Mouse (Mus musculus) G1E-ER4 (cell line): ENCODE results near the gene Tmcc3. TPM values are rescaled to one million over a fixed set of nuclear protein-coding genes. Genes with fewer than 3 reads are reported as not detected.
A peak's percentile ranks its signal among the peaks of the same experiment; 100 is the strongest.

Experiments
- GATA1 ChIP-seq: IDR thresholded peaks from one replicate; pipeline ENCODE4 v1.8.0; 2012; ENCODE audit warnings: low read length, inconsistent platforms
- polyA plus RNA-seq: library from polyadenylated mRNA; stranded (reverse); fragments of >175 nt; gene quantifications from 2 replicates; pipeline ENCODE4 v1.2.3, GENCODE M21; 2012

Gene Tmcc3
- polyA plus RNA-seq, 1 experiment, result 7.3 TPM

DNA sequence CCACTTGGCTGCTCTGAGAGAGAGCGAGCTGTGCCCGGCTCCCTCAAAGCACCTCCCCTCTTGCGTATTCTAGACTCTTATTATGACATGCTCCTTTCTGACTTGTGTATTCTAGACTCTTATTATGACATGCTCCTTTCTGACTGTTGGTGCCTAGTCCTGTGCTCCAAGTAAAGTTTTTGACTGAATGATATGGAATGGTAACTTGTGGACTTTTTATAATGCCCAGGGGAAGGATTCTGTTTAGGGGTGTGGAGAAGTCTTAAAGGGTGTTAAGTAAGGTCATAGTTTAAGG, 209.3 kb downstream of the Tmcc3 start:
- no peak for TF ChIP-seq GATA1

DNA sequence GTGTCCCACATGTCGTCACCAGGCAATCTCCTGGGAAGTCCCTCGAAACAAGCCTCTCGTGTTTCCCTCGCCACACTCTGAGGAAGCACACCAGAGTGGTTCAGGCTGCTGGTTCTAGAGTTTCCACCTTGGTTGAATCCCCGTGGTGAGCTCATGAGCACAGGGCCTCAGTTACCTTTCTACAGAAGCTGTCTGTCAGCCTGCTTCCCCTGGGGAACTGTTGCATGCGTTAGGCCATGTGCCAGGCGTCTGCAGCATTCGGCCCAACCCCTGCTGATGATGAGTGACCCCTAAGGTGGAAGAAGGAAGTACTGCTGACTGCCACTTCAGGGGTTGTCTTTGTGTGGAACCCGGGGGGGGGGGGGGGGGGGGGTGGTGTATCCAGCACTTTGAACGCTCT, 210.0 kb downstream of the Tmcc3 start:
- no peak for TF ChIP-seq GATA1

DNA sequence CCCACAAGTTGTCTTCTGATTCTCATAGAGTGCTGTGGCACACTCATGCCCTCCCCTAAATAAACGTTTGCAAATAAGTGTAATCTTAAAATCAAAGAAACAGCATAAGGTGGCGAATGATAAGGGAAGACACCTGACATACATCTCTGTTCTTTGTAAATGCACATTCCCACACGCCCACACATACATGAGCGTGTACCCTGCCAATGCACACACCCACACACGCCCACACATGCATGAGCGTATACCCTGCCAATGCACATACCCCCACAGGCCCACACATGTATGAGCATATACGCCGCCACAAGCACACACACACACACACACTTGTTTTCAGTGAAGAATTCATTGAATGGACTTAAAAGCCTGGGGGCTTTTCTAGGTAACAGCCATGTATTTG, 211.5 kb downstream of the Tmcc3 start:
- TF ChIP-seq GATA1, result no peak

DNA sequence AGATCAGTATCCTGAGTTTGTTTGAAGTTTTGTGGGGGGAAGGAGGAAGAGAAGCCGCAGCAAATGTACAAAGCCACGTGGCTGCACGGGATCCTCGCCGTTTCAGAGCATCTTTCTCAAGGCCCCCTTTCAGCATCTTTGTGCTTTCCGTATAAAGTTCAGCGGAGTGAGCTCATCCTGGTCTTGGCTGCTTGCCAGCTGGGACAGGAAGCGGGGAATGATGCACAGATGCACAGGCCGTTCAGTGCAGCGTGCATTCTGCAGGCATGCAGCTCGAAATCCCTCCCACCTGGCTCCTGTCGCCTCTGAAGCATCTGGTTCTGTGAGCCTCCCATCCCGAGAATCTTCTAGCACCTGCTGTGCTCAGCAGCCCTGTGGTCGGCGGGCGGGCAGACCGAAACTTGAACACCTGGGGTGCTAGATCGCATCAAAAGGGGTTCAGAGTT, 212.0 kb downstream of the Tmcc3 start:
- no peak for TF ChIP-seq GATA1

DNA sequence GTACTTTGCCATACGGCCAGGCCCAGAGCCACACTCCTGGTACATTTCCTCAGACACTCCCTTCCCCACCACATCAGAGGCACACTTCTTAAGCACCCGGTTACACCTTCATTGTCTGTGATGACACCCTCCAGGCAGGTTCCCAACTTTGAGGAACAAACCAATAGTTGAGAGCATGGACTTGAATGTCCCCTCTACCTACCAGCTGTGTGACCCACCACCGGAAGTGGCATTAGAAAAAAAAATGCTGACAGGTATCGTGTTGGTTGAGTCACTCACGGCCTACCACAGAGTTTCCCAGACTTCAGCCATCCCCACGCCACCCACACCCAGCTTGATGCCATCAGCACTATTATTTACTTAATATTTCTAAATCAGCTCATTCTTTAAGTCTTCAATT, 213.2 kb downstream of the Tmcc3 start:
- TF ChIP-seq GATA1, result no peak

DNA sequence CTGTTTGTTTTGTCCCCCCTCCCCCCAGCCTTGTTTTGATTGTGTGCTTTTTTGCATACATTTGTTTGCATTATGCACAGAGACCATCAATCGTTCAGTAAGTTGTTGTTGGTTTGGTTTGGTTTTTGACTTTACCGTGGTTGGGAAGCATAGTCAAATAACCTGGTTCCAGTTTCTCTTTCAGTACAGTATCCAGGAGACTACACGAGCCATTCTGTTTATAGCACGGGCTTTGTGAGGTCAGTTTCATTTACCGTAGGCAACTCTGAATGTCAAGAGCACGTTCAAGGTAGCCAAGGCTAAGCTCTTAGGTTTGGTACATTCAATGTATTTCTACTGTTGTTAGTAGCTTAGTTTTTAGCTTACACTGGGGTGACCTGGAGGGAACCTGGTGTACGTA, 214.0 kb downstream of the Tmcc3 start:
- no peak for TF ChIP-seq GATA1

DNA sequence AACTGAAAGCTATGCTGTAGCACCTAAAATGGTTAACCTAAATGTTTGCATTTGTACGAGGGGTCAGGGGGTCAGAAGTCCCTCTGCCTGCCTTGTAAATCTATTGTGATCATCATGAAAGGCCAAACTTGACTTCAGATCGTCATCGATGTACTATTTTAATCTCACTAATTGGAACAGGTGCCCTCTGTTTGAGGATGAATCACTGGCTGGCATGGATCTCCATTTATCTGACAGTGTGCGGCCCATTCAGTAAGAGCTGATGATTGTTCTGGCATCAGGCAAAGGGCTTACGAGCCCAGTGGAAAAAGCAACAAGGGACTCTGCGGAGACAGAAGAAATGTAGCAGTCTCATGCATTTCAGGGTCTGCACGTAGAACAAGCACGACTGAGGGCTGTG, 215.1 kb downstream of the Tmcc3 start:
- no peak for TF ChIP-seq GATA1

DNA sequence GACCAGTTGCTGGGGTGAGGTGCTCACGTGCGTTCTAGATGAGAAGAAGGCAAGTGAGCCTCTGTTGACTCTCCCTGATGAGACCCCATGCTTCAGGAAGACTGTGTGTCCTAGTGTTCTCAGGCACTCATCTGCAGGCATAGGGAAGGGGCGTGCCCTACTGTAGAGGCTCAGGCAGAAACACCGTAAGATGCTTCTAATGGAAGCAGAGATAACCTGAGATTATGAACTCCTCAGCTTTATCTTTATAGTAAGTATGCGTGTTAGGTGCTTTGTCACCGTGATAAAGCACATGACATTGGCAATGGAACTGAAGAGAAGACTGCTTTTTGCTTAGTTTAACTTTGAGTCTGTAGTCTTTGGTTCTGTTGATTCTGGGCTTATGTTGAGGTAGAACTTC, 215.5 kb downstream of the Tmcc3 start:
- peak; percentile 83 for TF ChIP-seq GATA1

DNA sequence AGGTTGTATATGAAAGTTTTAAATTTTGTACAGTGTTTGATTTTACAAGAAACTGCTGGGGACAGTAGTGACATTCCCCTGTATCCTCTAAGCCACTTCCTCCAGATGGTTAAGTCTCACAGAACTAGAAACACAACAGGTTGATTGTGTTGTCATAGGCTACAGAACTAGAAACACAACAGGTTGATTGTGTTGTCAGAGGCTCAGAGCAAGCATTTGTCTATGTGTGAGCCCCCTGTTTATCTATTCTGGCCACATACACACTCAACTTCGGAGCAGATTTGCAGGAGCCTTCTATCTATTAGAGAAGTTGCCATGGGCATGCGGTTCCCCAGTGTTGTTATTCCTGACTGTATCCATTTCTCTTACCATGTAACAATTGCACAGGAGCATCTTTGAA, 218.3 kb downstream of the Tmcc3 start:
- TF ChIP-seq GATA1, result no peak

DNA sequence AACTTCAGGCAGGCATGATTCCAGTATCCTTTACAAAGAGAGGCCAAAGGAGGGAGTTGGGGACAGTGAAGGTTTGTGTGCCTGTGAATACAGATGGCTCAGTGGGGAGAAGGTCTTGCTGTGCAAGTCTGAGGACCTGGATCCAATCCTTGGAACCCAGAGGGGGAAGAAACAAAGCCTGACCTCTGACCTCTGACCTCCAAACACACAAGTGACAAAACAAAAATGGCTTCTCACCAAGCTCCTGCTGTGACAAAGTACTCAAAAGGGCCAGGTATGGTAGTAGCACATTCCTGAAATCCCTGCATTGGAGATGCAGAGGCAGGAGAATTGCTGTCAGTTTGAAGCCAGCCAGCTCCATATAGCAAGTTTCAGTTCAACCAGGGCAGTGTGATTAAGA, 219.7 kb downstream of the Tmcc3 start:
- TF ChIP-seq GATA1, result no peak

DNA sequence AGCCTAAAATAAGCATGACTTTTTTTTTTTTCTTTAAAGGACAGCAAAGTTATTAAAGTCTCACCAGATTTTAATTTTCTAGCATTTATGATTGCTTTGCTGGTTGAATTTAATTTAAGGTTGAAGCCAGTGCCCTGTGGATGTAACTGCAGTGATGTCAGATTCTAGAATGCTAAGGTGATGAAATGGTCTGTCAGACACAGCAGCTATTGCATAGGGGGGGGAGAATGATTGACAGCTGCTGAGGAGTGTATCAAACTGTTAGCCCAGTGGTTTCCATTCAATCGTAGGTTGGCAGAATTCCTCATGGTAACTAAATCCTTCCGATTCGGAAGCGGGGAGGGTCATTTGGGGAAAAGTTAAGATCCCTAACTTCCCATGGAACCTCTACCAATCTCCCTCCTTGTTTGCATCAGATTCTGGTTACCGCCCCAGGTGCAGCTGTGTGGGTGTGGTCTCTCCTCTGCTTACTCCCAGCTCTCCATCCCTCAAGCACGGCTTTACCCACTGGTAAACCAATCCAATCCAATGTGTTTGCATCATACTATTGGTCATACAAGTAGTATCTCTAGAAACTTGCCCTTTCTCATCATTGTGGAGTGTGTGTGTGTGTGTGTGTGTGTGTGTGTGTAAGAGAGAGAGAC, 221.5 kb downstream of the Tmcc3 start:
- TF ChIP-seq GATA1, result no peak

DNA sequence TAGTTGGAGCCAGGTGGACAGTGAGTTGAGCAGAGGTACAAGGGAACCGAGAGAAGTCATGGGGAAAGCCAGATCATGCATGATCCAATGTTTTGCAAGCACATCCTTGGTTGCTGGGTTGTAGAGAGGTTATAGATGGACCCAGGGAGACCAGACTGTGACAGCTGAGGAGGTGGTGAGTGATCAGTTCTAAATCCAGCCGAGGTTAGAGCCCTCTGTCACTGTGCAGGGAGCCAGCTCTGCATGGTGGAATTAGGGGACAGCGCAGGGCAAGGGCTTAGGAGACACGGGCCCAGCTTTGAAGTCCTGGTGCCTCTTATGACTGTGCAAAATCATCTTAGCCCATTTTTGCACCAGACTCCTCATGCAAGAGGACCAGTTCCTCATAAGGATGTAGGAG, 228.5 kb downstream of the Tmcc3 start:
- no peak for TF ChIP-seq GATA1

DNA sequence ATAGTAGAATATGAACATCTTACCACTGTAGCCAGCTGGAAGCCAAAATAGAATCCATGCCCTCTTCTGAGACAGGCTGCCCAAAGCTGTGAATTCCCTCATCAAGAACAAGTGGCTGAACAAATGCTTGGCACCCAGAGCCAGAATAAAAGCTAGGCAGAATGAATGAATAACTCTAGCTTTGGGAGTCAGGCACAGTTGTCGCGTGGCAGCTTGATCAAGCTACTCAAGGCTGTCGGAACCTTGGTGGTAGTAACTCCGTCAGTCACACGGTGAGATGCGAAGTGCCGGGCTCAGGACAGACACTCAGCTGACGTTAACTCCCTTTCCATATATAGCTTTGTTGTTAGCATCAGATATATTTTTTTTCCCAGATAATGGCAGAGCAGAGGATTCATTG, 232.2 kb downstream of the Tmcc3 start:
- no peak for TF ChIP-seq GATA1

DNA sequence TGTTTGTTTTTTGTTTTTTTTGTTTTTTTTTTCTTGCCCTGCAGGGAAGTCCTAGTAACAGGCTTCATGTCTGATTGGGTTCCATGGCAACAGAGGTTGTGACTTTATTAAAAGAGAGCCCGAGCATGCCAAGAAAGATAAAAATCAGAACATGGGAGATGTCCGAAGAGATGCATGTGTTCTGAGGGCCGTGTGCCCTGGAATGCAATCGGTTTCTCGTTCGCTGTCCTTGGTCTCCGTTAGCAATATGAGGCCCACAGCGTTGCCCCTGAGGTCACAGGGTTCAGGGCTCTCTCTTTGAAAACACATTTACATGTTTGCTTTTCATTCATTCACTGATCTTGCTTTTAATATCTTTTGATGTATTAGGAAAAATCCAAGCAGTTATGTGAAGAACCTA, 233.1 kb downstream of the Tmcc3 start:
- TF ChIP-seq GATA1, result no peak

DNA sequence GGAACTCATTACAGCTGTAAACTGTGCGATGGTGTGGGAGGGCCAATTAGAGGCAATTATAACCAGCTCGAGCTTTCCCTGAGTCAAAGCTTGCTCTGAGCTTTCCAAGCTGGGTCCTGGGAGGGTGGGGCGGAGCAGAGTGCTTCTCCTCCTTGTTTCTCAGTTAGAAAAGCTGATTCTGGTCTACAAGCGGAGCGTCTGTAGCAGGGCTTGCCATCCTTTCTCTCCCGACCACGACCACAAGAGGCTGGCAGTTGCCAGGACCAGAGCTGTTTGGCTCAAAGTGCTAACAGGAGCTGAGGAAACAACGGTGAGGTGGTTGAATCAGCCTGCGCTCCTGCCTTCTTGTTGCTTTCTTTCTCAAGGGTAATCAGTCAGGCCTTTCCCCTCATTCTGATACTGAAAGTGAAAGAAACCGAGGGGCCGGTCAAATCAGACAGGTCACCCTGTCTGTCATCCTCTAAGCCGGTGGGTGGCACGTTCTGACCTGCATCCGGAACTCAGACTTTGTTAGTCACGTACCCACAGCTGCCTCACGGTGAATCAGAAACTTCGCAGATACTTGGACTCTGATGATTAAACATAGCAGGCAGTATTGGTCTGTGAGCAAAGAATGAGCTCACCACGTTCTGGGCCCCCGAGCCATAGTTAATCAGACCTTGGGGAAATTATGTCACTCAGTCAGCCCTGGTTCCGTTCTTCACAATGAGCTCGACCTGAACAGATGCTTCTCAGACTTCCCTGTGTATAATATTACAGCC, 233.7 kb downstream of the Tmcc3 start:
- no peak for TF ChIP-seq GATA1

DNA sequence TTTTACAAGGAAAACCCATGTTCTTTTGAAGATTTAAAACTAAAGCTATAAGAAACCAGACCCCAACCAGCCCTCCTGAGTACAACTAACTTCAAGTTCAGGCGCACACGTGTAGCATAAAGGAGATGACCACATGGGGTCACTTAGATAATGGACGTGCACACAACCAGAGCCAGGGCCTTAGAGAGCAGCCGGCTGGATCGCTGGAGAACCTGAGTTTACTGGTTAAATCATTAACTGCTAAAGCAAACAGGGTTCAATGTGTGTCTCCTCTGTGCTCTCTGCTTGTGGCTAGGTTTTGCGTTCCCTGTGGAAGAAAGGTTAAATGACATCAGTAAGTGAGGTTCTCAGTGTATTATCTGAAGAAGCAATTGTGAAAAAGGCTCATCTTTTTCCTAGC, 234.9 kb downstream of the Tmcc3 start:
- TF ChIP-seq GATA1, result no peak

DNA sequence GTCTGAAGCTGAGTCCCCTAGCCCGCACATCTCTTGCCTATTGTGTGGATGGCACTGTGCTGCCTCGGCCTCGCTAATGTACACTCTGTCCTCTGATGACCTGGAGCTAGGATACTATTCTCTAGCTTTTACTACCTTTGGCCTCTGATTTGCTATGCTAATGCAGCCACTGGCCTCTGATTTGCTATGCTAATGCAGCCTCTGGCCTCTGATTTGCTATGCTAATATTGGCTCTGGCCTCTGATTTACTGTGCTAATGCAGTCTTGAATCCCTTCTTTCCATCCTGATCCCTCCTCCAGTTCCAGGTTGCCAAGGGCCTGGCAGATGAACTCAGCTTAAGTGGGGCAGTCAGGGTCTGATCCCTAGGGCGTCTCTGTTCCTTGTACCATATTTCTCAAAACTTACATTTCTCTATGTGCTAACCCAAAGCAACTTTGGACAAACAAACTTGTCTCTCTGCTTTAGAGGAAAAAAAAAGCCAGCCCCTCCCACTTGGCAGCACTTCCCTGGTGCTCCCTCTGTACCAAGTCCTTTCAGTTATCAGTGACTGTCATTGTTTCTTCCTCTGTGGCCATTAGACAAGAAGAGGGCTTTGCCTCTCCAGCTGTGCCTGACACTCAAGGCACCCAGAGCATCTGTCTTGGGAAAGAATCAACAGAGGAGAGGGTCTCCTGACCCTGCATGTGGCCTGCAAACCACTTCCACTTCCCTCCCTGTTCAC, 237.9 kb downstream of the Tmcc3 start:
- no peak for TF ChIP-seq GATA1

DNA sequence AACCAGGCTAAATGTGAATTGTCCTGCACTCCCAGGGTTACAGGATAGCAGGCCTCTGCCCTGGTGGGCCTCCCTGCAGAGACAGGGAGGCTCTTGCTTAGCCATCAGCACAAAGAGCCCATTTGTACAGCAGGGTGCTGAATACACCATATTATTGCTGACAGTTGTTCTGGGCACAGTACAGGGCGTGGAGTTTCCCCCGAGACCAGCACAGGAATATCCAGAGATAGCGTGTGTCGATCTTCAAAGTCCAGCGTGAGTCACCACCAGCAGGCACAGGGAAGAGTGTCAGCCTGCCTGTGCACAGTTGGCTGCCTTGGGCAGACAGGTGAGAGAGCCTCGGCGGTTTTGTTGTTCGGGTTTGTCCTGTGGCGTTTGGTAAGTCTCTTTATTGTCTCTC, 238.9 kb downstream of the Tmcc3 start:
- no peak for TF ChIP-seq GATA1
